Mouse (Mus musculus): ENCODE data around the gene Ttc21b.

- TF ChIP-seq POLR2A (IDR thresholded peaks at IDR 0.05; ENCODE audit: insufficient read depth, low read depth, low read length) (no peak), CTCF (IDR thresholded peaks at IDR 0.05; ENCODE audit: insufficient read depth, low read depth, low read length) (no peak)
Observed at GRCm38 (mm10) chr2:66200195-66200594, 56.2 kb downstream of the Ttc21b start.

All from olfactory bulb, adult 2 months (tissue).